Mouse (Mus musculus) midbrain, embryonic 16.5 days (tissue): ENCODE results near the gene Hoxa9. TPM values are rescaled to one million over a fixed set of nuclear protein-coding genes. Genes with fewer than 3 reads are reported as not detected.

Experiments used
- ATAC-seq: fragments of 200-750 bp; cut with Nextera tagmentation; 2 replicates; pipeline ENCODE4 v1.8.0; 2017; ENCODE audit warnings: moderate TSS enrichment
- H3K27ac ChIP-seq: fragments of 300-500 bp; sonication (generic); 2 replicates; pipeline ENCODE4 v1.5.1; 2014; ENCODE audit warnings: mild to moderate bottlenecking, low read length, mixed read lengths
- H3K27me3 ChIP-seq: fragments of 300-500 bp; sonication (generic); 2 replicates; pipeline ENCODE4 v1.6.1; 2014; ENCODE audit warnings: low read depth, low read length, mixed read lengths; ENCODE audit not compliant: control insufficient read depth, insufficient read depth
- H3K36me3 ChIP-seq: fragments of 300-500 bp; sonication (generic); 2 replicates; pipeline ENCODE4 v1.6.1; 2014; ENCODE audit warnings: mild to moderate bottlenecking, low read length, moderate library complexity, mixed read lengths; ENCODE audit not compliant: control insufficient read depth, insufficient read depth
- H3K4me1 ChIP-seq: fragments of 300-500 bp; sonication (generic); 2 replicates; pipeline ENCODE4 v1.6.1; 2014; ENCODE audit warnings: mild to moderate bottlenecking, low read length, mixed read lengths; ENCODE audit not compliant: control insufficient read depth, insufficient read depth
- H3K4me2 ChIP-seq: fragments of 300-500 bp; sonication (generic); 2 replicates; pipeline ENCODE4 v1.6.1; 2014; ENCODE audit warnings: mild to moderate bottlenecking, low read length, mixed read lengths
- H3K4me3 ChIP-seq: fragments of 300-500 bp; sonication (generic); 2 replicates; pipeline ENCODE4 v1.5.1; 2014; ENCODE audit warnings: low read depth, mild to moderate bottlenecking, low read length, moderate library complexity, mixed read lengths
- H3K9ac ChIP-seq: fragments of 300-500 bp; sonication (generic); 2 replicates; pipeline ENCODE4 v1.6.1; 2014; ENCODE audit warnings: low read depth, low read length, mixed read lengths
- H3K9me3 ChIP-seq: fragments of 300-500 bp; sonication (generic); replicated peaks from 2 replicates; pipeline ENCODE4 v1.6.1; 2014; ENCODE audit warnings: mild to moderate bottlenecking, low read length, mixed read lengths; ENCODE audit not compliant: control insufficient read depth, poor library complexity, severe bottlenecking
- WGBS: fragments of 180-500 bp; shearing (Covaris S2); extraction: QIAGEN DNeasy Blood & Tissue Kit; methylation state at CpG from one replicate; pipeline ENCODE4 v1.1.7; 2014; 5-methylcytosine and 5-hydroxymethylcytosine counted together
- polyA plus RNA-seq: library from polyadenylated mRNA; unstranded; fragments of >200 nt; fragmentation: Nextera tagmentation; extraction: Ambion mirVana; gene quantifications from 2 replicates; pipeline ENCODE4 v1.2.1, GENCODE M21; 2015

Gene Hoxa9
- polyA plus RNA-seq, 1 experiment from 2014 or later = not detected

- no peaks in the 10 kb centered on the region for H3K9me3 ChIP-seq
- peaks cover 76% of the 10 kb centered on the region for H3K27me3 ChIP-seq
- no peak overlapping the region for H3K9ac ChIP-seq
- WGBS = 1% methylated on average over 35 of the region's 35 CpGs
- ATAC-seq = no peak
- H3K4me3 ChIP-seq = no peak overlapping the region
- no peaks in the 10 kb centered on the region for H3K4me1 ChIP-seq
- no peak overlapping the region for H3K27ac ChIP-seq
- no peaks in the 10 kb centered on the region for H3K36me3 ChIP-seq
- no peak overlapping the region for H3K4me2 ChIP-seq
These were observed 22.0 kb upstream of the Hoxa9 start for GRCm38 (mm10) chr6:52252775-52253376.

DNA sequence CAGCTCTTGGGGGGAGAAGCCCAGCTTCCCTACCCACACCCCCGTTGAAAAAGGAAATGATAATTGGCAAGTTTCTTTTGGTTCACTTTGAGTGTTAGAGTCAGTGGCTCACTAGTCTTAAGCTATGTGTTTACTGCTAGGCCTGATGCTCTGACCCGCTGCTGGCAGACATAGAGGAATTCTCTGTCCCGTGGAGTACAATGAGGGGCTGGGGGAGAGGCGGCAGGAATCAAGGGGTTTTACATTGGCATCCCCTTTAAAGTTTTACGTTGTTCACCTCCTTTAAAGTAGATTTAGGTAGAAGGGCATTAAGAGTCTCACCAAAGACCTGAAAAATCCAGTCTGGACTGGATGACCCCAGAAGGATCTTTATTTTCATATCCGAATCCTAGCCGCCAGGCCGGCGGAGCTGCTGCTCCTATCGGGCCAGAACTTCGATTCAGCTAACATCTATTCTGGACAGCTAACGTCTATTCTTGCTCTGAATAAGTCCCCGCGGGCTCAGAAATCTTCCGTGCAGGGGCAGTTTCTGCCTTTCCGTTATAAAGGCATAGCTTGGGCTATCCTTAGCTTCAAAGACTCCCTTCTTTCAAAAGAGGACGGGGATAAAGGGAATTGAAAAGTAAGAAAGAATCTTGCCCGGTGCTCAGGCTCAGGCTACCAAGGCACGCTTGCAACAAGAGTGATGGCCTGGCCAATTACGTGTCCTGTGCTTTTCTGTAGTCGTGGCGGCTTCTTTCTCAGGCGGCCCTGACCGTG is 21.3 kb upstream of the Hoxa9 start:
- 2% methylated on average over 24 of the region's 24 CpGs for WGBS
- no peak for ATAC-seq
- peaks cover 80% of the 10 kb centered on the region for H3K27me3 ChIP-seq
- no peak overlapping the region for H3K4me2 ChIP-seq
- H3K9me3 ChIP-seq = no peaks in the 10 kb centered on the region
- H3K4me1 ChIP-seq = no peaks in the 10 kb centered on the region
- H3K4me3 ChIP-seq = no peak overlapping the region
- H3K36me3 ChIP-seq = no peaks in the 10 kb centered on the region
- no peak overlapping the region for H3K9ac ChIP-seq
- no peak overlapping the region for H3K27ac ChIP-seq

GRCm38 (mm10) chr6:52251177-52251879 is 20.4 kb upstream of the Hoxa9 start:
- no peak overlapping the region for H3K27ac ChIP-seq
- H3K9me3 ChIP-seq = no peaks in the 10 kb centered on the region
- H3K4me1 ChIP-seq = no peaks in the 10 kb centered on the region
- H3K36me3 ChIP-seq = no peaks in the 10 kb centered on the region
- H3K4me3 ChIP-seq = no peak overlapping the region
- peaks cover 81% of the 10 kb centered on the region for H3K27me3 ChIP-seq
- ATAC-seq = no peak
- 10% methylated on average over 7 of the region's 7 CpGs for WGBS
- no peak overlapping the region for H3K9ac ChIP-seq
- no peak overlapping the region for H3K4me2 ChIP-seq

DNA sequence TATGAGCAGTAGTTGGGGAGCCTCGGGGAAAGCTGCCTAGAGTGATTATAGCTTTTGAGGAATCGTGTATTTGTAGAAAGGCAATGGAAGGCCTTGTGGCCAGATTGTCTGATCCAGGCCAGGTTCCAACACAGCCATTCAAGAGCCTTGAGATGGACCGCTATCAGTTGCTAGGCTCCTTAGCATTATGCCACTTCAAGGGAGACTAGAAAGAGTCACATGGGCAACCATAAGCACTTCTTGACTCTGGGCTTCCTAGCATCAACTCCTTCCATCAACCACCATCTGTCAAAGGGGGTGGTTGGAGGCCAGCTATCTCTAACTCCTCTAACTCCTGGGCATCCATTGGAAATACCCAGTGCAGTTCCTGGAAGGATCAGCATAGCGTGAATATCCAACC is 18.9 kb upstream of the Hoxa9 start:
- 2% methylated on average over 4 of the region's 4 CpGs for WGBS
- no peaks in the 10 kb centered on the region for H3K36me3 ChIP-seq
- H3K27me3 ChIP-seq = peaks cover 85% of the 10 kb centered on the region
- no peak overlapping the region for H3K4me2 ChIP-seq
- H3K4me1 ChIP-seq = no peaks in the 10 kb centered on the region
- no peak overlapping the region for H3K27ac ChIP-seq
- ATAC-seq = no peak
- no peak overlapping the region for H3K9ac ChIP-seq
- no peak overlapping the region for H3K4me3 ChIP-seq
- peaks cover 4% of the 10 kb centered on the region; the same call in 1 of the 2 replicates for H3K9me3 ChIP-seq

GRCm38 (mm10) chr6:52249415-52249738 is 18.5 kb upstream of the Hoxa9 start:
- H3K9ac ChIP-seq = no peak overlapping the region
- peaks cover 87% of the 10 kb centered on the region for H3K27me3 ChIP-seq
- peaks cover 4% of the 10 kb centered on the region; the same call in 1 of the 2 replicates for H3K9me3 ChIP-seq
- no peak for ATAC-seq
- WGBS = 0% methylated on average over 16 of the region's 16 CpGs
- H3K4me1 ChIP-seq = no peaks in the 10 kb centered on the region
- no peak overlapping the region for H3K27ac ChIP-seq
- H3K4me2 ChIP-seq = no peak overlapping the region
- H3K4me3 ChIP-seq = no peak overlapping the region
- H3K36me3 ChIP-seq = no peaks in the 10 kb centered on the region

GRCm38 (mm10) chr6:52248638-52249414 is 17.9 kb upstream of the Hoxa9 start:
- WGBS = 2% methylated on average over 27 of the region's 27 CpGs

GRCm38 (mm10) chr6:52247766-52248637 is 17.1 kb upstream of the Hoxa9 start:
- H3K4me3 ChIP-seq = no peak overlapping the region
- no peaks in the 10 kb centered on the region for H3K4me1 ChIP-seq
- no peak overlapping the region for H3K9ac ChIP-seq
- H3K27me3 ChIP-seq = peaks cover 92% of the 10 kb centered on the region
- WGBS = 1% methylated on average over 23 of the region's 23 CpGs
- H3K27ac ChIP-seq = no peak overlapping the region
- ATAC-seq = no peak
- peaks cover 4% of the 10 kb centered on the region; the same call in 1 of the 2 replicates for H3K9me3 ChIP-seq
- no peak overlapping the region for H3K4me2 ChIP-seq
- H3K36me3 ChIP-seq = no peaks in the 10 kb centered on the region

More at GRCm38 (mm10) chr6:52248638-52249414, 17.9 kb upstream of the Hoxa9 start:
- ATAC-seq = no peak
- Histone ChIP-seq H3K4me1 (no peaks in the 10 kb centered on the region), H3K4me3 (no peak overlapping the region), H3K36me3 (no peaks in the 10 kb centered on the region), H3K27ac (no peak overlapping the region), H3K9ac (no peak overlapping the region), H3K4me2 (no peak overlapping the region), H3K27me3 (peaks cover 90% of the 10 kb centered on the region), H3K9me3 (peaks cover 4% of the 10 kb centered on the region; the same call in 1 of the 2 replicates)

- Histone ChIP-seq H3K27ac (no peak overlapping the region), H3K4me2 (no peak overlapping the region), H3K9me3 (peaks cover 4% of the 10 kb centered on the region; the same call in 1 of the 2 replicates), H3K36me3 (no peaks in the 10 kb centered on the region), H3K4me1 (no peaks in the 10 kb centered on the region), H3K4me3 (no peak overlapping the region), H3K9ac (no peak overlapping the region), H3K27me3 (peaks cover 91% of the 10 kb centered on the region)
- ATAC-seq = no peak
- WGBS = 6% methylated on average over 3 of the region's 3 CpGs
These were observed 16.0 kb upstream of the Hoxa9 start for GRCm38 (mm10) chr6:52246916-52247315.
